Mouse (Mus musculus) thymus, postnatal 14 days (tissue): ENCODE results near the gene Bcl2l10.

ENCODE experiments used
- DNase-seq: peaks from one replicate; pipeline ENCODE4 v3.0.0; 2021

Bcl2l10 gene

DNA sequence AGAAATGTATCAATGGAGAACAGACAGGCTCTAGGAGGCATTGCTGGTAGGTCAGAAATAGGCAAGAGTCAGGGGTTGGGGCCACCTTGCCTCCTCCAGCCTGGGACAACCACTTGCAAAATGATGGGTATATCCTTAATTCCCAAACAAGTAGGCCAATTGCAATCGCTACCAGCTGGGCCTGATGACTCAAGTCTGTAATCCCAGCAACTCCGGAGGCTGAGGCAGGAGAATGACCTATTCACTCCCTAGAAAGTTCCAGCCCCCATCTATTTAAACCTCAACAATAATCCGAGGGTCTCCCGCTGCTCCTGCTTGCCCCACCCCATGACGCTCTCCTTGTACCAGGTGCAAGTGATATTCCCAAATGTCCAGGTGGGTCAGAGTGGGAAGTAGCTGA, at the start of gene Bcl2l10:
Gene Bcl2l10, plus strand, starts transcription at position 301 of the 400 bp plus-strand sequence.
- no peak for DNase-seq

DNA sequence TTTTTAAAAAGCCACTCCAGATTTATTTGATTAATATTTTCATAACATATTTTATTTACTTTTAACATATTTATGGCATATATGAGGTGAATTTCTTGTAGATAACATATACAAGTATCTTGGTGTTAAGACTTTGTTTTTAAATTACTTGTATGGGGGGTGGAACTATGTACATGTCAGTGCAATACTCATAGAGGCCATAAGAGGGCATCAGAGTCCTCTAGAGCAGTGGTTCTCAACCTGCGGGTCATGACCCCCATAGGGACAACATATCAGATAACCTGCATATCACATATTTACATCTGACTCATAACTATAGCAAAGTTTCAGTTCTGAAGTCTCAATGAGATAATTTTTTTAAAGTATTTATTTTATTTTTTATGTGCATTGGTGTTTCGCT, 48.2 kb upstream of the Bcl2l10 start:
- peak; percentile 50 for DNase-seq

DNA sequence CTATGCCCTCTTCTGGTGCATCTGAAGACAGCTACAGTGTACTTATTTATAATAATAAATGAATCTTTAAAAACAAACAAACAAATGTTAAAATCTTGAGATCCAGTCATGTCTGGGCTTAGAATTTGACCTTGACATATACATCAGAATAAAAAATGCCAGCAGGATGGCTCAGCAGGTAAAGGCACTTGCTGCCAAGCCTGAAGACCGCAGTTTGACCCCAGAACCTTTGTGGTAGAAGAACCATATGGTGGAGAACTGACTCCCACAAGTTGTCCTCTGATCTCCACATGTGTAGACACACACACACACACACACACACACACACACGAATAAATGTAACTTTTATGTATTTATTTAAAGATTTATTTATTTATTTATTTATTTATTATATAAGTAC, 44.5 kb upstream of the Bcl2l10 start:
- no peak for DNase-seq

DNA sequence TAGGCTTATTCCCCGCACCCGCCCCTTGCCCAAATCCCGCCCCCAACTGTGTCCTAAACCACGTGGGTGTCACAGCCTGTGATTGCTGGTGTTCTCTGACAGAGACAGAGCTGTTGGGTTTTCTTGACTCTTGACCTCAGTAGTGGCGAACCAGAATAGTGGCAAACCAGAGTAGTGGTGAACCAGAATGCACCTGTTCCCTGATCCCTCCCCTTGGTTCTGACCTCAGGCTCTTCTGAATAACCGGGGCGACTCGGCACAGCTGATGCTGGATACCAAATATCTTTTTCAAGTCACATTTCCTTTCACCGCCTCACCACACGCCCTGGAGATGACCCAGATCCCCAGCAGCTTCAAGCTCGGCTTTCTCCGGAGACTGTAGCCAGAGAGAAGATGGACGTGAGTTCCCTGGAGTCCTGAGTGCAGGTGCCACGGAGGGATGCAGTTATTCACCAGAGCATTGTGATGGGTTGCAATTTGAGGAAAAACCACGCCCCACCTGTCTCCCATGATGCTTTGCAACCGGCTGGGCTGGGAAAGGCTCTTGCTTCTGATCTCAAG, 43.8 kb upstream of the Bcl2l10 start:
- DNase-seq = no peak

DNA sequence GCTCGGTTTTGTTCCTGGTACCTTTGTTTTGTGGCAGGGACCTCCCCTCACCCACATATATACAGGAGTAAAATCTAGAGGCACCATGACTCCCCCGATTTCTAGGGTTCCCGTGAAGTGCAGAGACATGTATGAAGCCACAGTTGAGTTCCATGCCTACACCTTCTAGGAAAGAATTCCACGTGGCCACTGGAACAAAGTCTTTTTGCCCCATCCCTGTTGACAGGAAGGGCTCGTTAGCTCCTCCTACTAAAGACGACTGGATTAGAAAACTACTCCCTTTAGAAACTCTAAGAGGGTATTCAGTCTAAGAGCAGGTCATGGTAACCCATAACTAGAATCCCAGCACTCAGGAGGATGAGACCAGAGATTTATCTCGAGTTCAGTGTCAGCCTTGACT, 43.3 kb upstream of the Bcl2l10 start:
- no peak for DNase-seq

DNA sequence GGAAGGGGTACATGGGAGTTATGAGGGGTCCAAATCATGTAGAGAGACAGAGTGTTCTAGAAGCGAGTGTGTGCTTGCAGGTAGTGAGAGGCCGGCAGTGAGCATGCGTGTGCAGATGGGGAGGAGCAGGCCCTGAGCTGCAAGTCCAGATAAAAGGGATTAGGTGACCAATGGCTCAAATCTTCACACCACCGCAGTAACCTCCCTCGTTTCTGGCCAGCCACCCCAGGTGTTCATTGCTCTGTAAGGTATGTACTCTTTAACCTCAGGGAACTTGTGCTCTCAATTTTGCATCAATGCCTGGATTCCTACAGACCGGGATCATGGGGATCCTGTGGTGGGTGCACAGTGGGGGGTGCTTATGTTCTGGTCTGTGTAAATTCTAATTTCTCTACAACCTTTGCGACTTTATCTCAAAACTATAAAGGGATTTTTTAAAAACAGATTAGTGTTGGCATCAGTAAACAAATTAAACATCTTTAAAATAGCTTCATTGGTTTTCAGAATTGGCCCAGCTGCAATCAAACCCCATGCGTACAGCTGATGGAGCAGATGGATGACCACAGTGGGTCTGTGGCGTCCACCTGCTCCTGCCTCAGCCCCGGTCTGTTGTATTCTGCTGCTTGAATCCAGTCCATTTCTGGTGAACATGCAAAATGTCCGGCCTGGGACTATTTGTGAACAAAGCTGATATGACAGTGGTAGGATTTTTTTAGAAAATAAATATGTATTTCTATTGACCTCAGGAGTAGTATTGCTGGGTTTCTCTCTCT, 41.2 kb upstream of the Bcl2l10 start, which contains the start of gene Gnb5:
Gene Gnb5, plus strand, starts transcription at position 163 of the 773 bp plus-strand sequence.
- DNase-seq = no peak

DNA sequence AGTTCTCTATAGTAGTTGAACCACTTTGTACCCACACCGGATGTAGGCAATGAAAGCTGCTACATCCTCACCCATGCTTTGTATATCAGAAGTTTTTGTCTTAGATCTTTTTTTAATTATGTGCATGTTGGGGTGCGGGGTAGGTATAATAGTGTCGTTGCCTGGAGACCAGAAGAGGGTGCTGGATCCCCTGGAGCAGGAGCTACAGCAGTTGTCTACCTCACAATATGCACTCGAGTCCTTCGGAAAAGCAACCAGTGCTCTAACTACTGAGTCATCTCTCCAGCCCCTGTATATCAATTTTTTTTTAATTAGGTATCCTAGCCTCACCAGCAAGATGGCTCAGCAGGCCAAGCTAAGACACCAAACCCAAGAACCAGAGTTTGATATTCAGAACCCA, 40.5 kb upstream of the Bcl2l10 start:
- no peak for DNase-seq

DNA sequence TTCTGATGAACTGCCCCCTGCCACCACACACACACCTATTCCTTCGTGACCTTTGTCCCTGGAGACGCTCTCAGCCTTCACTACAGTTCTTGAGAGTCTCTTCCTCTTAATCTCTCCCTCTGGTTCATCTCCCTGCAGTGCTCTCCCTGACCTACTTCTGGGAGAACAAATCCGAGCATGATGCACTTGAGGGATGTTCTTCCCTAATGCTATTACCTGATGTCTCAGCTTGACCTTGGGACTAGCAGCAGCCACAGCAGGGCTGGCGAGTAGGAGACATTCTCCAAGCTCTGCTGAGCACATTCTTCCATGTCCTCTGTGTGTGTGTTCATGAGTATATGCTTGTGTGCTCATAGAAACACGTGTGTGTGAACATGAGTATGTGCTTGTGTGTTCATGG, 38.9 kb upstream of the Bcl2l10 start:
- no peak for DNase-seq

DNA sequence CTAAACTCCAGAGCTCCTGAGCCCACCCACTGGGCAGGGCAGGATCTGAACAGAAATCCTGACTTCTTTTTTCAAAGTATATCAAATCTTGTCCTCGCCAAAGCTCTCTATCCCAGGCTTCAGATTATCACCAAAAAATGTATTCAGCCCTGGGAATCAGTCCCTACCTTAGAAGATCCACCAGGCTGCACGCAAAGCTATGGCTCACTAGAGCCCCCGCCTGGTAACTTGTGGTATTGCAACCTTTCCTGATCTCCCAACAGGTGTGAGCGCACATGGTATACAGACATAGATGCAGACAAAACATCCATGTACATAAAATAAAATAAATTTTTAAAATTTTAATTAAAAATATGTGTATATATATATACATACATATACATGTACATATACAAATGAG, 35.5 kb upstream of the Bcl2l10 start:
- DNase-seq = peak; percentile 86

DNA sequence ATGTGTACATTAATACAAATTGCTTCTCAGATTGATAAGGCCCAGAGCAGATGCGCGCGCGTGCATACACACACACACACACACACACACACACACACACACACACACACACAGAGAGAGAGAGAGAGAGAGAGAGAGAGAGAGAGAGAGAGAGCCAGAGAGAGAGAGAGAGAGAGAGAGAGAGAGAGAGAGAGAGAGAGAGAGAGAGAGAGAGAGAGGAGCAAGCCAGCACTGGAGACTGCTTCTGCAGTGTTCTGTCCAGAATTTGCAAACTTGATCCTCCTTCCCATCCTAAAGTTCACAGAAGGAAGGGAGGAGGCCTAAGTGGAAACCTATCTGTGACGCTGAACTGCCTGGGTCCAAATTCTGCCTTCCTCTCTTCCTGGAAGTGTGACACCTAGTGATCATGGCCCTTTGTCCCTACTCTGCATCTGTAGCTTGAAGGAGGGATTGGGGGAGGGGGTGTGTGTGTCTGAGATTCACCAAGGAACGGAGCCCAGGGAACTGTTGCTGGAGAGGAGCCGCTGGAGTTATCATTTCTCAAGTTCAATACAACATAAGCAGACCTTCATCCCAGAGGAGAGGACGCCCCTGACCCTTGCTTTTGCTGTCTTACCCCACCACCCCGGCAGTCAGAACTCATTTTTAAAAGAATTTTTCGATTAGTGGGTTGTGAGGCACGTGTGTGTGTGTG, 34.3 kb upstream of the Bcl2l10 start:
- peak; percentile 6 for DNase-seq

DNA sequence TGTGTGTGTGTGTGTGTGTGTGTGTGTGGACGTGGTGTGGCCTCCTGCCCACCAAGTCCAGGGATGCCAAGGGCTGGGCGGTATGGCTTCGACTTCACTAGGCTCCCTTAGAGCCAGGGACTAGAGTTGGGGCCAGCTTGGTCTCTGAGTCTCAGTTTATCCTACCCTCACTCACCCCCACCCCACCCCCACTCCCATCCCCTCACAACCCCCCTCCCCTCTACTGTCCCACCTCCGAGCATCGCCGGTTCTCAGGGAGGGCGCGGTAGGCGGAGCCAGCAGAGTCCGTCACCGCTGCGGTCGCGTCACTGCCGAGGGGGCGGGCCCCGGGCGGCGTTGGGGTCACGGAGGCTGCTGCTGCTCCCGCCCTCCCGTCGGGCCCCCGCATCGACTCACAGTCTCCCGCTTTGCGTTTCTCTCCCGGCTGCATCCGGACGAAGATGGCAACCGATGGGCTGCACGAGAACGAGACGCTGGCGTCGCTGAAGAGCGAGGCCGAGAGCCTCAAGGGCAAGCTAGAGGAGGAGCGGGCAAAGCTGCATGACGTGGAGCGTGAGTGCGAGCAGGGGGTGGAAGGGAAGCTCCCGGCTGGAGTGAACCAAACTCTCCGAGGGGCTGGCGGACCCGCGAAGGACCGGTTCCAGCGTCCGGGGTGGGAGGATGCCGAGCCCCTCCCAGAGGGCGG, 33.6 kb upstream of the Bcl2l10 start:
- peak; percentile 90 for DNase-seq

DNA sequence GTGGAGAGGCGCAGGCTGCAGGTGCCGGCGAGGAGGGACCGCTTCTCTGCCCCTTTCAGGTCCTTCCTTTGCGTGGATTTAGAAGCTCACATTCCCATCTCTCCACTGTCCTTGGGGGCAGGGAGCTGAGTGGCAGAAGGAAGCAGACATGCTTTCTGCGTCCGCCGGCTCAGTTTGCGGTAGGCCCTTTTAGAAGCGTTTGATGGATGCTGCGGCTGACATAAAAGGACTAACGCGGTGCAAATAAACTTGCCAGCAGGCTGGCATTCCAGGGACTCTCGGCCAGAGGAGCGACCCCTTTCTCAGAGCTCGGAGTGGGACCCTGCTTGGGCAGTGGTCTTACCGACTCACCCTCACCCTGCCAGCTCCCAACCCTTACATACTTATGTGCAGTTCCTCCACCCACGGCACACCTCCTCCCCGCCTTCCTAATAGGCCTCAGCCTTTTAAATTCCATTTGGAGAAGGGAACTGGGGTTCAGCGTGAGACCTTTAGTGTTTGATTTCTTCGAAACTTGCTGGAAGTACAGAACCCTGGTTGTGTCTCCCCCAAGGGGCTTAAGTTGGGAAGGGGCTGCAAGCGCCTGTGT, 32.9 kb upstream of the Bcl2l10 start:
- peak; percentile 12 for DNase-seq

DNA sequence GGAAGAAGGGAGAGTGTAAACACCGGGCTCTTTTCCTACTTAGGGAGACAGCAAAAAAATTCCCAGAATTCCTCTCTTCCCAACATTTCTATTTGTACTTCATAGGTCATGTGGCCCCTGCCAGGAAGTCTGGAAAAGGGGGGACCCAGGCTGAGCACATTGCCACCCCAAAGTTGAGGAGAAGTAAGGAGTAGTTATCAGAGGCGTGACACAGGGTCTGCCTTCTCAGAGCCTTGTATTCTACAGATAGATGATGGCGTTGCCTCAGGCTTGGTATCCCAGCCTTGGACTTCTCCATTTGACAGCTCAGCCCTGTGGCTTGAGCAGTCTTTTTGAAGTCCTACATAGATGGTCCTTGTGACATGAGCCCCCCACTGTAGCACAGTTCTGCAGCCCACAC, 32.3 kb upstream of the Bcl2l10 start:
- no peak for DNase-seq

DNA sequence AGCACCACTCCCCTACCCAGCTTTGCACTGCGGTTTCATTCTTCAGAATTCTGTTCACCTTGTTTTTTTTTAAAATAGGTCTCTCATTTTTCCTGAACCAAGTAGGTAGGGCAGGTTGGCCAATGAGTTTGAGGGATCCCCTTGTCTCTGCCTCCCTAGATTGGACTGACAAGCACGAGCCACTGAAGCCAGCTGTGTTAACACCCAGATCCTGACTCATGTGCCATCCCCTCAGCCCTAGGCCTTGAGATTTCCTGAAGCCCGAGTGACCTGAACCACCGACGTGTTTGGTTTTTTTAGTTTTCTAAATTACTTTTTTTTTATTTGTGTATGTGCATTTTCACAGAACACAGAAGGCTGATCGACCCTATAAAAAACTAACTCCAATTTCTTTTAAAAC, 30.8 kb upstream of the Bcl2l10 start:
- no peak for DNase-seq

DNA sequence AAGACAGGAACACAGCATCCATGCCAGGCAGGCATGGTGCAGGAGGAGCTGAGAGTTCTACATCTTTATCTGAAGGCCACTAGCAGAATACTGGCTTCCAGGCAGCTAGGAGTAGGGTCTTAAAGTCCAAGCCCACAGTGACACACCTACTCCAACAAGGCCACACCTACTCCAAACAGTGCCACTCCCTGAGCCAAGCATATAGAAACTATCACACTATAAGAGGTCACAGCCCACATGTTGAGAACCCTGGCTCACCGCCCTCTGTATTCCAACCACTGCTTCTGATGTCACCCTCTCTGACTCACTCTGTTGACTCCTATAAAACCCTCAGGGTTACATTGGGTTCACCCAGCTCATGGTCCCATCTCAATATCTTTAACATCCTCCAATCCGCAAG, 29.4 kb upstream of the Bcl2l10 start:
- no peak for DNase-seq

DNA sequence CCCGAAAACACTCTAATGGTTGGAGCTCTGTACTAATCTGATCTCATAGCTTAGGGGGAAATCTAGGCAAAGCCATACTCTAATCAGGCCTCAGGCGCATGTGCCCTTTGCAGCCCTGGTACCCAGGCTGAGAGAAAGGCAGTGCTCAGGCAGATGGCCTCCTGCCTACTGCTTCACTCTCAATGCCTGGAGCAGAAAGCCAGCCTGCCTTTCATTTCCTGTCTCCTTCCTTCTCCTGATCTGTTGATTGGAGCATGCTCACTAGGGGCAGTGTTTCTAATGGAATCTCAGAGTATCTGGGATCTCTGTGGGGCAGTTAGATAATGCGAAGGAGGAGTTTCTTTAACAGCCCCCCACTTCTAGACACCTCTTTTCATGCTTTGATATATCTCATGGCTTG, 28.2 kb upstream of the Bcl2l10 start:
- DNase-seq = no peak

DNA sequence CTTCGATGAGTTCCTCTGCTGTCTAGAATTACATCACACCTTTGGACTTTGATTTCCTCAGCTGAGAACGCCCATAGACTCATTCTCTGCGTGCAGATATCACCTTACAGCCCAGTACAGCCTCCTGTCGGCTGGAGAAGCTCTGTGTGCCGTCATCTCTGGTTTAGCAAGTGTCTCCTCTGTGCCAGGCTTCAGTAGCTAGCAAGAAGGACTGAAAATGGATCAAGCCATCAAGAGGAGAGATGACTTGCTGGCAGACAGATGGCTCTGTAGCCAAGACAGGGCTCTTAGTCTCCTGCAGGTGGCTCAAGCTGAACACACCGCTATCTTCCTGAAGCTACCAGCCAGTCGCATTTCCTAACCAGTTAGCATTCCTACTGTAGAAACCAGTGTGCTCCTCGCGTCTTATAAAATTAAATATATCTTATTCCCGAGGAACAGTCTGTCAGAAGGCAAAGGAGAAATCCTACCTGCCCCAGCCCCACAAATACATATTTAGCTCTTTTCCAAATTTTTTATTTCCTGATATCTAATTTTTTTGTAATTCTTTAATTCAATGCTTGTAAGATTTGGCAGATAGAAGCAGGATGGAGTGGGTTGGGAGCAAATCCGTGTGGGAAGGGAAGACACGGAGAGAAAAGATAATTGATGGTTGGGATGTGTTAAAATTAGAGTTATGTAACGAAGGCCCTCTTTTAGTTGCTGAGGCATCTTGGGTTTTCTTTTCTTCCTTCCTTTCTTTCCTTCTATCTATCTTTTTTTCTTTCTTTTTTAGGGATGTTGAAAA, 25.3 kb upstream of the Bcl2l10 start:
- no peak for DNase-seq

DNA sequence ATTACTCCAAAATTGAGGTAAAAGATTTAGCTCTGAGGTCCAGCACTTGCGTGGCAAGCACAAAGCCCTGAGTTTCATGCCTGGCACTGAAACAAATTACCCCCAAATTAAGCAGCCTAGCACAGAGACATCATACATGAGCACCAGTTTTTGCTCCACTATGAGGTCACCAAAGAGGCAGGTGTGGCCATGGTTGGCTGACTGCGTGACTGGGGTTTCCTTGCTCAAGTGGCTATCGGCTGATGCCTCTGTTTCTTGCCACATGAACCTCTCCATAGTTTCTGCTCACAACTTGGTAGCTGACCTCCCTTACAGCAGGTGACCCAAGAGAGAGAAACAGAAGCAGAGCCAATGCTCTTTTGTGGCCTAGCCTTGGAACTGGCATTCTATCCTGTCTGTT, 19.5 kb upstream of the Bcl2l10 start:
- DNase-seq = no peak

DNA sequence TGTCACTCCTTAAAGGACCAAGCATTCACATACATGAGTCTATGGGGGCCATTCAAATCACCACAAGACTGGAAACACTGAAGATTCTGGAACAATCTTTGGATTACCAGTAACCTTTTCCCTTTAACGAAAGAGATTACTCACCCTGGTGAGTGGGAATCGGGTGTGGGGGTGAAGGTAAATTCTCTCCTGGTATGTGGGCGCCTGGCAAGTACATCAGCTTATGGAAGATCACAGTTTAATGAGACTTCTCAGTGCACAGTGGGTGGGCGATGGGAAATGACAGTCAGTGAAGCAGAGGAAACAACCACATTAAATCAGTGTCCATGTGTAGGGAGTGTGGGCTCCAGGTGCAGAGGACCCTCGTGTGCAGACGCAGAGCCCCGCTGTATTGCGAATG, 16.7 kb upstream of the Bcl2l10 start:
- no peak for DNase-seq

DNA sequence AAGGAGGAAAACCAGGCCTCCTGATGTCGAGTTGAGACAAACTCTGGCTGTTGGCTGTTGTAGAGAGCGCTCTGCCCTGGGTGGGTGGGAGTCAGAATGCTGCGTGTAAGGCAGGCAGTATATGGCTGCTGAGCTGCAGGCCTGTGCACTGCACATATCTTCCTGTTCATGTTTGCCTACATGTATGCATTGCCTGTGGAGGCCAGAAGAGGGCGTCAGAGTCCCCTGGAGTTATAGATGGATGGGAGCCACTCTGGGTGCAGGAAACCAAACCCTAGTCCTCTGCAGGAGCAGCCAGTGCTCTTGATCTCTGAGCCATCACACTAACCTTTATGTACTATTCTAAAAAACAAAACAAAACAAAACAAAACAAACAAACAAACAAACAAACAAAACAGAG, 13.1 kb upstream of the Bcl2l10 start:
- DNase-seq = no peak

DNA sequence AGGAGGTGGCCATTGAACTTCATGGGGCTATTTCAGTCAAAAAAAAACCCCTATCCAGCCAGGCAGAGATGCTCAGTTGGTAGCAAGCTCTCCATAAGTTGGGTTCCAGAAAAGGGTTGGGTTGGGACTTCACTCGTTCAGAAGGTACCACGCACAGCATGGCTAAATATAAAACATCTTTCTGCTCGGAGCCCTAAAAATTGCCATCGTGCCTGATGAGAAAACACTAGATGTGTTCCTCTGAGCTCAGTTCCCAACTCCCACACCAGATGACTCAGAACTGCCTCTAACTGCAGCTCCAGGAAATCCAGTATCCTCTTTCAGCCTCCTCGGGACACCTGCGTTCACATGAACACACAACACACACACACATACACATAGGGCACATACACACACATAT, 9.5 kb upstream of the Bcl2l10 start:
- DNase-seq = no peak

DNA sequence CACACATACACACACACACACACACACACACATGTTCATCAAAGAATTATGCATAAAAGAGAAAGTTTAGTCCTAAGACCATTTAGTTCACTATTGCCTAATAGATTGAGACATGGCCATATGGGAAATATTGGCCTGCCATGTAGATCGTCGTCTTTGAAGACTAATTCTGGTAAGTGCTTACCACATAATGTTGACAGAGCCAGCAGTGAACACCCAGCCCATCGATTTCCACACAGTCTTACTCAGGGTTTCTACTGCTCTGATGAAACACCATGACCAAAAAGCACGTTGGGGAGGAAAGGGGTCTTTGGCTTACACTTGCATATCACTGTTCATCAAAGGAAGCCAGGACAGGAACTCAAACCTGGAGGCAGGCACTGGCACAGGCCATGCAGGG, 5.1 kb upstream of the Bcl2l10 start:
- no peak for DNase-seq
